Mouse (Mus musculus): ENCODE measurements at regions not wholly inside any gene's neighbourhood (a gene's known extent, or its start where the extent isn't known, plus 50 kb on each side); places are given as distances from the start of the nearest gene placed in this dataset.

- intact Hi-C loops (cut with DNase I) = no loop called here
- DNase-seq (ENCODE audit: extremely low spot score in 1 of 2, low spot score in 2 of 2) = no peak
Observed at GRCm38 (mm10) chr12:92294887-92295286, 445.9 kb upstream of the Sel1l start.

GRCm38 (mm10) chr12:92293341-92293720 lies 444.4 kb upstream of the Sel1l start:
- no peak for DNase-seq (ENCODE audit: extremely low spot score in 1 of 2, low spot score in 2 of 2)
- intact Hi-C loops (cut with DNase I) = no loop called here

GRCm38 (mm10) chr12:92292460-92293340 lies 443.7 kb upstream of the Sel1l start:
- intact Hi-C loops (cut with DNase I) = no loop called here
- DNase-seq (ENCODE audit: extremely low spot score in 1 of 2, low spot score in 2 of 2) = no peak

- no peak for DNase-seq (ENCODE audit: extremely low spot score in 1 of 2, low spot score in 2 of 2)
Observed at GRCm38 (mm10) chr12:92291490-92291889, 442.5 kb upstream of the Sel1l start.

GRCm38 (mm10) chr12:92285511-92285910 lies 436.6 kb upstream of the Sel1l start:
- no peak for DNase-seq (ENCODE audit: extremely low spot score in 1 of 2, low spot score in 2 of 2)
- intact Hi-C loops (cut with DNase I) = no loop called here

More at GRCm38 (mm10) chr12:92291490-92291889, 442.5 kb upstream of the Sel1l start:
- intact Hi-C loops (cut with DNase I) = no loop called here

GRCm38 (mm10) chr12:92280470-92280869 lies 431.5 kb upstream of the Sel1l start:
- intact Hi-C loops (cut with DNase I) = no loop called here
- DNase-seq (ENCODE audit: extremely low spot score in 1 of 2, low spot score in 2 of 2) = no peak

GRCm38 (mm10) chr12:92251962-92252361 lies 403.0 kb upstream of the Sel1l start:
- no peak for DNase-seq (ENCODE audit: extremely low spot score in 1 of 2, low spot score in 2 of 2)
- intact Hi-C loops (cut with DNase I) = no loop called here

GRCm38 (mm10) chr12:92246790-92247451 lies 398.0 kb upstream of the Sel1l start:
- DNase-seq (ENCODE audit: extremely low spot score in 1 of 2, low spot score in 2 of 2) = no peak
- intact Hi-C loops (cut with DNase I) = no loop called here

GRCm38 (mm10) chr12:92239956-92240699 lies 391.2 kb upstream of the Sel1l start:
- intact Hi-C loops (cut with DNase I) = no loop called here
- no peak for DNase-seq (ENCODE audit: extremely low spot score in 1 of 2, low spot score in 2 of 2)

- intact Hi-C loops (cut with DNase I) = no loop called here
- DNase-seq (ENCODE audit: extremely low spot score in 1 of 2, low spot score in 2 of 2) = no peak
Observed at GRCm38 (mm10) chr12:92233650-92234408, 384.9 kb upstream of the Sel1l start.

- DNase-seq (ENCODE audit: extremely low spot score in 1 of 2, low spot score in 2 of 2) = no peak
- intact Hi-C loops (cut with DNase I) = no loop called here
Observed at GRCm38 (mm10) chr12:92228585-92228984, 379.6 kb upstream of the Sel1l start.

GRCm38 (mm10) chr12:92203351-92203750 lies 354.4 kb upstream of the Sel1l start:
- intact Hi-C loops (cut with DNase I) = no loop called here
- DNase-seq (ENCODE audit: extremely low spot score in 1 of 2, low spot score in 2 of 2) = no peak

GRCm38 (mm10) chr12:92200602-92201001 lies 351.6 kb upstream of the Sel1l start:
- no peak for DNase-seq (ENCODE audit: extremely low spot score in 1 of 2, low spot score in 2 of 2)
- intact Hi-C loops (cut with DNase I) = no loop called here

- intact Hi-C loops (cut with DNase I) = loop anchor here (10.0 kb wide), 1 partner anchor 124 kb away; no protein-coding TSS in a partner anchor
- DNase-seq (ENCODE audit: extremely low spot score in 1 of 2, low spot score in 2 of 2) = no peak
Observed at GRCm38 (mm10) chr12:92198738-92199477, 350.0 kb upstream of the Sel1l start.

GRCm38 (mm10) chr12:92193934-92194685 lies 345.2 kb upstream of the Sel1l start:
- intact Hi-C loops (cut with DNase I) = loop anchor here (10.0 kb wide), 1 partner anchor 119 kb away; no protein-coding TSS in a partner anchor
- no peak for DNase-seq (ENCODE audit: extremely low spot score in 1 of 2, low spot score in 2 of 2)

- intact Hi-C loops (cut with DNase I) = loop anchor here (10.0 kb wide), 1 partner anchor 119 kb away; no protein-coding TSS in a partner anchor
- DNase-seq (ENCODE audit: extremely low spot score in 1 of 2, low spot score in 2 of 2) = no peak
Observed at GRCm38 (mm10) chr12:92193199-92193933, 344.4 kb upstream of the Sel1l start.

GRCm38 (mm10) chr12:92189022-92189421 lies 340.1 kb upstream of the Sel1l start:
- intact Hi-C loops (cut with DNase I) = no loop called here
- no peak for DNase-seq (ENCODE audit: extremely low spot score in 1 of 2, low spot score in 2 of 2)
